Mouse (Mus musculus) heart, postnatal 4 days (tissue): ENCODE measurements at regions not wholly inside any gene's neighbourhood (a gene's known extent, or its start where the extent isn't known, plus 50 kb on each side); places are given as distances from the start of the nearest gene placed in this dataset.

Experiments
- DNase-seq: peaks from one replicate; pipeline ENCODE4 v3.0.0; 2021

GRCm38 (mm10) chr13:112185116-112185515, 103.1 kb upstream of the Ankrd55 start:
- DNase-seq: no peak

DNA sequence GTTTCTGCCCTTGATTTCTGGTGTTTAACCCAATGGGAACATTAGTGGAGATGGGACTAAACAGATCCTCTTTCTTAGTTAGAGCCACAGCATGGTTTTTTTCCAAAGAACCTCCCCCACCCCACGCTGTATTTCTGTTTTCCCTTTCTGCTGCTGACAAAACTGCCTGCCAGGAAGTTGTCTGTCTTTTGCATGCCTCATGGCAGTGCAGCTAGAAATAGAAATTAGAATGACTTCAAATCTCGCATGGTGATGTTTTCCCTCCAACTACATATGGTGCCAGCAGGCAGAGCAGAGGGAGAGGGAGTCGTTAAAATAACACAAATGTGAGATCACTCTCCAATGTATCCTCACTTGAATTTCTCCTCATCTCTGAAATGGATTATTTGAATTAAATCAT, 101.0 kb upstream of the Ankrd55 start:
- peak; percentile 36 for DNase-seq

DNA sequence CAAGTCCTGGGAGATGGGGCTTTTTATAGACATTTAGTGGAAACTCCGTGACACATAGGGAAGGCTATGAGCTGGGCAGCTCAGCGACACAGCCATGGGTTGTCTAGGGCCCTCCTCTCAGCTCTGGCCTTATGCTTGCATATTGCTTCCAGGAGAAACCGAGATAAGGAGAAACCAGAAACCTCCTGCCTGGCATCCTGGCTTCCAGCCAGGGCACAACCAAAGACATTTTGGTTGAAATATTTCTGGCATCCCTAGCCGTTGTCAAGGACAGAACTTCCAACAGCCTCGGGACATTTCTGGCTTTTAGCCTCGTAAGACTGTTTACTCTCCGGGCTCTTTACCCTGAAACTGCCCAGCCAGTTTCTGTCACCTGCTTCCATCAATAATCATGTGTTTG, 99.9 kb upstream of the Ankrd55 start:
- peak; percentile 67 for DNase-seq

DNA sequence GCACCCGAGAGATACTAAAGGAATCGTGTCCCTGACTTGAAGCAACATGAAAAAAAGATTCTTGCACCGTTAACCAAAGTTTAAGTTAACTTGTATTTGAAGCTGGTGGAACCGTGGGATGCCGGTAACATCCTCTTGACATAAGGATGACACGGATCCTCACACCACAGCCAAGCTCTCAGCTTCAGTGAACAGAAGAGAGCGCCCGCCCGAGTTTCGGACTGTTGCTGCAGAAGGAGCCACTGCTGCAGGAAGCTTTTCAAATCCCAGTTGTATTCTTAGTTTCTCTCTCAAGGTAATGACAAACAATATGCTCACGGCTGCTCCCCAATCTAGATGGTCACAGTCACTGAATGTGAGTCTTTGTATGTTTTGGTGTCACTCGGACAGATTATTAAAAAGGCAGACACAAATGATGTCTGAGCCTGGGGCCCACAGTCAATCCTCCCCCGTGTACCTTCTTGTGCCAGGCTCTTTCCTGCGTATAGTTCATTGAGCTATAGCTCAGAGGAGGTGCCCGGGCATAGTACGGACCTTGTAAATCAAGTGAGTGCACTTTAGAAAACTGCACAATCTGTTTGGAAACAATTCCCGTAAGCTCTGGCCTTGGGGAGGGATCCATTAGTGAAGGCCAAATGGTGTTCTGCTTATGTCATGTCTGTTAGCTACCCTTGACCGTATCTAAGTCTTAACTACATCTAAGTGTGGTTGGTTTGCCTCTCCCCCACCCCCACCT, 99.3 kb upstream of the Ankrd55 start:
- no peak for DNase-seq

GRCm38 (mm10) chr13:112189605-112190004, 98.6 kb upstream of the Ankrd55 start:
- no peak for DNase-seq

- DNase-seq: no peak
Observed at GRCm38 (mm10) chr13:112192192-112192905, 95.9 kb upstream of the Ankrd55 start.

- no peak for DNase-seq
Observed at GRCm38 (mm10) chr13:112193676-112194075, 94.6 kb upstream of the Ankrd55 start.

DNA sequence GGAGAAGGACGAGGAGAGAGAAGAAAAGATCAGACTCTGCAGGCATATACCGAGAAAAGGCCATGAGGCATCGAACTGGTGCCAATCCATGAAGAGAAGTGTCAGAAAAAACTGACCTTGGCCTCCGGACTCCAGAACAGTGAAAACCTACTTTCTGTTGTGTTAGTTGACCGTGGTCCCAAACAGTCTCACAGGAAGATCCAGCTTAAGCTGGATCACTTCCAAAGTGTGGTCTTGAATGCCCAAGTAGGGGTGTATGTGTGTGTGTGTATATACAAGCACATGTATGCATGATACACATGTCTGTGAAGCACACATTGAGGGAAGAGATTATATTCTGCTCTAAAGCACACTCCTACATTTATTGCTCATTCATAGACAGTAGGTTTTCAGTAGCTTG, 93.3 kb upstream of the Ankrd55 start:
- DNase-seq: no peak

GRCm38 (mm10) chr13:112196789-112197188, 91.5 kb upstream of the Ankrd55 start:
- DNase-seq: peak; percentile 85

- no peak for DNase-seq
Observed at GRCm38 (mm10) chr13:112203721-112204120, 84.5 kb upstream of the Ankrd55 start.

GRCm38 (mm10) chr13:112204204-112204603, 84.0 kb upstream of the Ankrd55 start:
- no peak for DNase-seq

DNA sequence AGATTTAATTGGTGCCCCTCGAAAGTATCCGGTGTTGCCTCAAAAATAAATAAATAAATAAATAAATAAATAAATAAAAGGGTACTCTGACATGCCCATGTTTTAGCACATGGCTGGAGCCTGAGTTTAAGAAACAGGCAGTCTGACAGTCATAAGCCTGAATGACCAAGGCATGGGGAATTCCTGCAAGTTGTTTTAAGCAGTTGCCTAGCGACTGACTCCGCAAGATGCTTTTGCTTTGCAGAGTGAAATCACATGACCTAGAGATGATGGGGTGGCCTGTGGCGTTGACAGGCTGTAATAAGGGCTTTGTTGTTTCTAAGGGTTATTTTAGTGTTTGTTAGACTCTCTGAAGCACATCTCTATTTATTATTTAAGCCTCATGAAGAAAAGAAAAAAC, 83.4 kb upstream of the Ankrd55 start:
- DNase-seq: no peak

- no peak for DNase-seq
Observed at GRCm38 (mm10) chr13:112207617-112208235, 80.5 kb upstream of the Ankrd55 start.

GRCm38 (mm10) chr13:112211841-112212240, 76.4 kb upstream of the Ankrd55 start:
- DNase-seq: no peak

- peak; percentile 21 for DNase-seq
Observed at GRCm38 (mm10) chr13:112212391-112212790, 75.9 kb upstream of the Ankrd55 start.

DNA sequence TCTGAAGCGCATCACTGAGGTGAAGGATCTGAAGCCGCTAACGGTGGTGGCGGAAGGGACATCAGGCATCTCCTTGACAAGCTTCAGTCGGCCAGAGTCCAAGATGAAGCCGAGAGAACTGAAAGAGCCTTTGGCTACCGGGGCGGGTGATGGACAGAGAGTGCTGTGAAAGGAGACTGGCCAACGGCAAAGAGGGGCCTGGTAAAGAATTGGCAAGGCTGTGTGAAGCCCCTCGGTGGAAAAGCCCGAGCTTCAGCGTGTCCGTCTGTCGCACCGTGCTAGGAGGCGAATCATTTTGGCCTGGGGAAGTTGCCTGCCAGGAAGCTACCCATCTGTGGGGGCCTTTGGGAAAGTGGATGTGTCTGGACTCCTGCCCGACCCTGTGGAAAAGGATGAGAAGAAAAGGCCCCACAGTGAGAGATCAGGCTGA, 74.6 kb upstream of the Ankrd55 start:
- no peak for DNase-seq

GRCm38 (mm10) chr13:112216084-112216483, 72.2 kb upstream of the Ankrd55 start:
- no peak for DNase-seq

GRCm38 (mm10) chr13:112218389-112218788, 69.9 kb upstream of the Ankrd55 start:
- no peak for DNase-seq

- DNase-seq: no peak
Observed at GRCm38 (mm10) chr13:112220184-112220583, 68.1 kb upstream of the Ankrd55 start.

DNA sequence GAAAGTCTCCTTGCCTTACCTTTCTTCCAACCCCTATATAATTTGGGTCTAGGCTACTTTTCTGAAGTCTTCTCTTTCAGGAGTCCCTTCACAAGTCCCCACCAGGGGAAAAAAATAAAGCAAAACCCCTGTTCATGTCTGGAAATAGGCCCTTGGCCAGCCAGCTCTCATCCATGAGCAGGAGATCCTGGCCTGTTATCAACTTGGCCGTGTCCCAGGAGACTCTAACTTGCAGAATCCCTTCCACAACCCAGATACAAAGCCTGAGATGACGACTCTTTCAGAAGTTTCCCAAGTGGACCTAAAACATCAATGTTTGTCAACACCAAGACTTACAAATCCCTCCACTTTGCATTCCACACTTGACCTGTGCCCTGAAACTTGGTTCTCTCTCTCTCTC, 64.6 kb upstream of the Ankrd55 start:
- peak; percentile 73 for DNase-seq

- no peak for DNase-seq
Observed at GRCm38 (mm10) chr13:112227766-112228165, 60.5 kb upstream of the Ankrd55 start.

- no peak for DNase-seq
Observed at GRCm38 (mm10) chr13:112228846-112229245, 59.4 kb upstream of the Ankrd55 start.

- no peak for DNase-seq
Observed at GRCm38 (mm10) chr13:112230176-112230575, 58.1 kb upstream of the Ankrd55 start.

DNA sequence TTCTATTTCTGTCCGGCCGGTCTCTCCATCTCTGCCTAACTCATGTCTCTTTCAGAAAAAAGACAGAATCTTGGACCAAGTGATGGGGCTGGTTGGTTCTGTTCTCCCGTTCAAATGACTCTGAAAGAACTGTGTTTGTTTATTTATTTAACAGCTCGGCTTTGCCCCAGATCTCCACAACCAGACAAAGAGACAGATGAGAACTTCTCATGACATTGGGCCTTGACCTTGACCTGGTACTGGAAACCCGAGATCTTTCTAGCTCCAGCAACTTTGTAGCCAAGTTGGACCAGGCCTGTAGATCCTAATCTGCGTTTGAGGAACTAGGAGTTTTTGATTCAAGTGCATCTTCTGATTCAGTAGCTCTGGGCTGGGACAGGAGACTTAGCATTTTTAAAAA, 53.6 kb upstream of the Ankrd55 start:
- DNase-seq: no peak
